Mouse (Mus musculus) megakaryocyte, embryonic 14.5 days (primary cell): ENCODE measurements around the gene Focad. TPM values are rescaled to one million over a fixed set of nuclear protein-coding genes. Genes with fewer than 3 reads are reported as not detected.

Experiments
- H3K27me3 ChIP-seq: replicated peaks from 2 replicates; pipeline ENCODE3; 2012; ENCODE audit warnings: inconsistent platforms
- H3K36me3 ChIP-seq: replicated peaks from 2 replicates; pipeline ENCODE3; 2012; ENCODE audit warnings: low read length, inconsistent platforms, mixed read lengths
- H3K4me1 ChIP-seq: 2 replicates; pipeline ENCODE4 v1.6.1; 2012; ENCODE audit warnings: inconsistent platforms
- H3K4me3 ChIP-seq: replicated peaks from 2 replicates; pipeline ENCODE3; 2012; ENCODE audit warnings: moderate library complexity, mild to moderate bottlenecking, inconsistent platforms
- H3K9me3 ChIP-seq: 2 replicates; pipeline ENCODE4 v1.6.1; 2012; ENCODE audit warnings: inconsistent platforms
- FLI1 ChIP-seq: IDR thresholded peaks from 2 replicates; pipeline ENCODE4 v1.6.1; 2012; ENCODE audit warnings: low read length, inconsistent platforms, mixed read lengths
- GATA1 ChIP-seq: IDR thresholded peaks from 3 replicates; pipeline ENCODE4 v1.6.1; 2012; ENCODE audit warnings: mixed read lengths, low read length, inconsistent platforms, borderline replicate concordance
- polyA plus RNA-seq: library from polyadenylated mRNA; stranded (reverse); fragments of >175 nt; gene quantifications from 2 replicates; pipeline ENCODE4 v1.2.3, GENCODE M21; 2012; ENCODE audit warnings: low replicate concordance; ENCODE audit not compliant: insufficient read depth

Gene Focad
- polyA plus RNA-seq, 1 experiment: 2.8 TPM

GRCm38 (mm10) chr4:88175058-88175974 lies 80.9 kb downstream of the Focad start:
- TF ChIP-seq FLI1: no peak
- TF ChIP-seq GATA1: no peak
- Histone ChIP-seq H3K4me3 (no peak overlapping the region), H3K9me3 (no peaks in the 10 kb centered on the region), H3K27me3 (no peaks in the 10 kb centered on the region), H3K36me3 (peaks cover 26% of the 10 kb centered on the region), H3K4me1 (peaks cover 27% of the 10 kb centered on the region)

GRCm38 (mm10) chr4:88179296-88179695 lies 84.9 kb downstream of the Focad start:
- TF ChIP-seq FLI1 (no peak), GATA1 (no peak)
- H3K4me1 ChIP-seq: peaks cover 21% of the 10 kb centered on the region
- H3K27me3 ChIP-seq: no peaks in the 10 kb centered on the region
- H3K4me3 ChIP-seq: no peak overlapping the region
- peaks cover 43% of the 10 kb centered on the region for H3K36me3 ChIP-seq
- H3K9me3 ChIP-seq: no peaks in the 10 kb centered on the region

- Histone ChIP-seq H3K4me1 (peaks cover 13% of the 10 kb centered on the region), H3K4me3 (no peak overlapping the region), H3K27me3 (no peaks in the 10 kb centered on the region), H3K9me3 (no peaks in the 10 kb centered on the region), H3K36me3 (peaks cover 38% of the 10 kb centered on the region)
- TF ChIP-seq GATA1 (no peak), FLI1 (no peak)
These were observed 89.9 kb downstream of the Focad start for GRCm38 (mm10) chr4:88184293-88184692.

DNA sequence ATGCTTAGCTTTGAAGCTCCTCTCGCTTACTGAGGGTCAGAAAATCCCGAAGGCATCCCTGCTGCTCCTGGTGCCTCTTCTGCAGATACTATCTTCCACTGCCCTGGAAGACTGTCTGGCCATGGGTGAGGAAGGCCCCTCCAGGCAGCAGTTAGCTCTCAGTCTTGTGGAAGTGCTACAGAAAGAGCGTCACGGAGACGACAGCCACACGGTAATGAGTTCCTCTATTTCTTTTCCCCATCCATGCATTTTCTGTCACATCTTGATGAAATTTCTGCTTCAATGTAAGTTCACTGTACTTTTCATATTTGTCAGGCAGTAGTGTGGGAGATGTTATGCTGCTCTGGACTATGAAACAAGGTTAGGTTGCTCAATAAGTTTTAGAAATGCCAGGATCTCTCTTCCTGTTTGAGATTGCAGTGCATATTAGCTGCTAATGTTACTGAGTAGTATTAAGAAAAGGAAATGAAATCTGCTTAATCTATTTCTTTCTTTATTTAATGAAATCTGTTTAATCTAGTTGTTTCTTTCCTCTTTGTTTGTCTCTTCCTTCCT lies 91.5 kb downstream of the Focad start:
- H3K36me3 ChIP-seq: peaks cover 35% of the 10 kb centered on the region
- no peaks in the 10 kb centered on the region for H3K27me3 ChIP-seq
- H3K4me3 ChIP-seq: no peak overlapping the region
- no peaks in the 10 kb centered on the region for H3K9me3 ChIP-seq
- H3K4me1 ChIP-seq: peaks cover under 1% of the 10 kb centered on the region; the same call in 1 of the 2 replicates
- no peak for TF ChIP-seq GATA1
- no peak for TF ChIP-seq FLI1

- no peak overlapping the region for H3K4me3 ChIP-seq
- H3K36me3 ChIP-seq: peaks cover 31% of the 10 kb centered on the region
- H3K4me1 ChIP-seq: no peaks in the 10 kb centered on the region
- no peaks in the 10 kb centered on the region for H3K9me3 ChIP-seq
- no peaks in the 10 kb centered on the region for H3K27me3 ChIP-seq
- TF ChIP-seq GATA1 (no peak), FLI1 (no peak)
These were observed 93.2 kb downstream of the Focad start for GRCm38 (mm10) chr4:88187649-88188048.

DNA sequence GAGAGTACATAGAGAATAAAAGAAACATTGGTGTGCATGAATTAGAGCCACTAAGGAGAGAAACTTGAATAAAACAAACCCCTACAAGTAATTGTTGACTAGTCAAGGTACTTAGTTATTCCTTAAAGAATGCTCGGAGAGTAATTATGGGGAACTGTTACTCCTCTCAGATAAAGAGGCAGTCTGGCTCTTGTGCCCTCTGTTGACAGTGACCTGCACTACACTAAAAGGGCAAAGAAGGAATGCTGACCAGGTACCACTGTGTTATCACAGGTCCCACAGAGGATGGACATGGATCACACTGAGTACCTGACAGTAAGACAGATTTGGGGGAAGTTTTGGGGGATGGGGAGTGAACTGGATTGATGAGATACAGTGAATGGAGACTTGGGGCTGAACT lies 95.1 kb downstream of the Focad start:
- no peak overlapping the region for H3K4me3 ChIP-seq
- H3K4me1 ChIP-seq: no peaks in the 10 kb centered on the region
- no peaks in the 10 kb centered on the region for H3K9me3 ChIP-seq
- TF ChIP-seq GATA1: no peak
- TF ChIP-seq FLI1: no peak
- no peaks in the 10 kb centered on the region for H3K27me3 ChIP-seq
- H3K36me3 ChIP-seq: peaks cover 16% of the 10 kb centered on the region

DNA sequence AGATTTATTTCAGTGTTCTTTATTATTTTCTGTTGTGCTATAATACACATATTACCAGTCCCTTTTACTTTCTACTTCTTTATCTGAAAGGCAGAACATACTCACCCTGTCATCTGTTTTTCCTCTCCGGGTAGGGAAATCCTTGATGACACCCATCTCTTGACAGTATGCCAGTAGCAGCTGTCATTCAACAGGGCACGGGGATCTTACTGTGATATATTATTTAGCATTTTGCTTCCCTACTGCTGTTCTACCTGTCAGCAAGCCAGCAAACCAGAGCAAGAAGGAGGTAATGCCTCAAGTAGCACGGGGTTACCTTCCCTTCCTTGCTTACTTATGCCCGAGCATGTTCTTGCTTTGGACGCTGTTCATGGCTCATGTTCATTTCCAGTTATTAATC lies 99.8 kb downstream of the Focad start:
- TF ChIP-seq FLI1: no peak
- Histone ChIP-seq H3K27me3 (no peaks in the 10 kb centered on the region), H3K9me3 (no peaks in the 10 kb centered on the region), H3K4me3 (no peak overlapping the region), H3K36me3 (peaks cover 11% of the 10 kb centered on the region), H3K4me1 (peaks cover 4% of the 10 kb centered on the region; the same call in 1 of the 2 replicates)

DNA sequence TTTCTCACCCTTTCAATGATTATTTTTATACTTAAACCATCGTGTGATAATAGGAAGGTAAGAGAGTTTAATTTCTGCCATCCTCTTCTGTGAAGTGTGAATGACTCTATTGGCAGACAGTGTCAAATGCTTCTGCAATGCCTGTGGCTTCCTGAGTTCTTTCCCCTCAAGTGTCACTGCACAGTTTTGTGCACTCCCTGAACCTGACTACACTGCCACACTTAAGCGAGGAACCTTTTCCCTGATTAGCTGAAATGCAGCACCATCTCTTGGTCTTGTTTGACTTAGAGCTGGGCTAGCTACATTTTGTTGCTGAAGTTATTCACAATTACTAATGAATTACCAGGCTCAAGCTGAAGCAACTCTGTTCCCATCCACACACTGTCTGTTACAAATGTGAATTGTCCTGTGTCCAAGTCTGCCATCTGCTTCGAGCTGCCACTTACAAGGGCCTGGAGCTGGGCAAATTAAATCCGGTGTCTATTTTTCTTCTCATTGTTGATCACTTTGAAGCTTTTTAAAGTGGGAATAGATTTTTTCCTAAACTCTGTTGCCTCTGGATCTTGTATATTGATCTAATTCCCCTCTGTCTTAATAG lies 101.6 kb downstream of the Focad start:
- Histone ChIP-seq H3K36me3 (peaks cover 18% of the 10 kb centered on the region), H3K9me3 (no peaks in the 10 kb centered on the region), H3K4me1 (peaks cover 4% of the 10 kb centered on the region; the same call in 1 of the 2 replicates), H3K27me3 (no peaks in the 10 kb centered on the region), H3K4me3 (no peak overlapping the region)
- TF ChIP-seq GATA1: no peak
- no peak for TF ChIP-seq FLI1

DNA sequence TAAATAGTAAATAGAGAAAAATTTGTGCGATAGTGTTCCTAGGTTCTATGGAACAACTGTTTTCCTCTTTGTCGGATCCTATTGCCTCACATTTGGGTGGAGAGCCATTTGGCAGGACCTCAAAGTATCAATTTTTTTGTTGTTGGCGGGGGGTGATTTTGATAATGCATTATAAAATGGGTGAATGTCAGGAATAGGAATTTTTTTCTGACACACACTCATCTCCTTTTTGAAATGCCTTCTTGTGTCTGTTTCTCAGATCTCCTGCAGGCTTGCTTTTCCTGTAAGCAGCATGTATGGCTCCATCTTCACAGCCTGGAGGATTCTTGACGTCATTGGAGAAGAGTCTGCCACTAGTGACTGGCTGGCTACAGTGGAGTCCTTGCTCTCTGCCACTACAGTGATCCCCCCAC lies 102.1 kb downstream of the Focad start:
- TF ChIP-seq FLI1 (no peak), GATA1 (no peak)
- peaks cover 4% of the 10 kb centered on the region; the same call in 1 of the 2 replicates for H3K4me1 ChIP-seq
- 0 out of 2 replicates have a peak, but pooled peaks cover 1% of the 10 kb centered on the region for H3K9me3 ChIP-seq
- peaks cover 22% of the 10 kb centered on the region for H3K36me3 ChIP-seq
- no peaks in the 10 kb centered on the region for H3K27me3 ChIP-seq
- no peak overlapping the region for H3K4me3 ChIP-seq

- H3K4me3 ChIP-seq: no peak overlapping the region
- H3K9me3 ChIP-seq: 0 out of 2 replicates have a peak, but pooled peaks cover 4% of the 10 kb centered on the region
- H3K4me1 ChIP-seq: peaks cover 4% of the 10 kb centered on the region; the same call in 1 of the 2 replicates
- H3K27me3 ChIP-seq: no peaks in the 10 kb centered on the region
- peaks cover 25% of the 10 kb centered on the region for H3K36me3 ChIP-seq
- TF ChIP-seq FLI1: no peak
- TF ChIP-seq GATA1: no peak
These were observed 102.8 kb downstream of the Focad start for GRCm38 (mm10) chr4:88197244-88197643.
